Mouse (Mus musculus): ENCODE results near the gene Eif3i. TPM values are rescaled to one million over a fixed set of nuclear protein-coding genes. Genes with fewer than 3 reads are reported as not detected.
A peak's percentile ranks its signal among the peaks of the same experiment; 100 is the strongest.

Eif3i gene
- total RNA-seq, 2 experiments from 2014 or later = 136 to 140 TPM

DNA sequence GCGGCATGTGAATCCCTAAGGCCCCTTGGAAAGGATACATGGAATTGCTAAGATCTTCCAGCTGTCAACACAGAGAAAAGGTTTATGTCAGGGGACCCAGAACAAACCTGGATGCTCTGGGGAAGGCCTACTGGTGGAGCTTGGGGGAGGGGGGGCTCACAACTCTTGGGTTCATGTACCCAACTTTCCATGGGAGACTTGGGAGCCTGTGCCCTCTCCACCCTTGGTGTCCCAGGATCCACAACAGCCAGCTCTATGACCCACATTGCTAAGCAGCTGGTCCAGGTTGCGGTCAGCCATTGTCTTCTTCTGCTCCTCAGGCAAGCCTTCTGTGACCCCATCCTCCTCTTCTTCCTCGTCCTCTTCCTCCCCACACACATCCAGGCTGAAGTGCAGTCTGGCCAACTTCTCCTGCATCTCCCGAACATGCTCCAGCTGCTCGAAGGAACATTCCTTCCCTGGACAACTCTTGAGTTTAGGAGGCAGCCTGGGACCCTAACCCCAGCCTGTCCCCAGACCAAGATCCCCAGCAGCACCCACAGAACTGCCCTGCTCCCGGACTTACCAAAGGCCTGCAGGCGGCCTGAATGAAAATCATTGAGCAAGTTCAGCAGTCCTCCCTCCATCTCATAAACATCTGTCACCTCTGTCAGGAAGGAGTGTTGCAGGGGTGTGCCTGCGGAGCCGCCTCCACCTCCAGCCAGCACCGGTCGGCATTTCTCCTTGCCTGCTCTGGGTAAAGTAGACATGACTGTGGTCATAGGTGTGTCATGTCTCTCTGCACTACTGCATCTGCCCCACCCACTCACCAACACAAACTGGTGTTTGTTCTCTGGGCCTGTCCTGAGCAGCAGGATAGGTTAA is 20.2 kb upstream of the Eif3i start:
- no peak for DNase-seq (ENCODE audit: low spot score in 2 of 2)

DNA sequence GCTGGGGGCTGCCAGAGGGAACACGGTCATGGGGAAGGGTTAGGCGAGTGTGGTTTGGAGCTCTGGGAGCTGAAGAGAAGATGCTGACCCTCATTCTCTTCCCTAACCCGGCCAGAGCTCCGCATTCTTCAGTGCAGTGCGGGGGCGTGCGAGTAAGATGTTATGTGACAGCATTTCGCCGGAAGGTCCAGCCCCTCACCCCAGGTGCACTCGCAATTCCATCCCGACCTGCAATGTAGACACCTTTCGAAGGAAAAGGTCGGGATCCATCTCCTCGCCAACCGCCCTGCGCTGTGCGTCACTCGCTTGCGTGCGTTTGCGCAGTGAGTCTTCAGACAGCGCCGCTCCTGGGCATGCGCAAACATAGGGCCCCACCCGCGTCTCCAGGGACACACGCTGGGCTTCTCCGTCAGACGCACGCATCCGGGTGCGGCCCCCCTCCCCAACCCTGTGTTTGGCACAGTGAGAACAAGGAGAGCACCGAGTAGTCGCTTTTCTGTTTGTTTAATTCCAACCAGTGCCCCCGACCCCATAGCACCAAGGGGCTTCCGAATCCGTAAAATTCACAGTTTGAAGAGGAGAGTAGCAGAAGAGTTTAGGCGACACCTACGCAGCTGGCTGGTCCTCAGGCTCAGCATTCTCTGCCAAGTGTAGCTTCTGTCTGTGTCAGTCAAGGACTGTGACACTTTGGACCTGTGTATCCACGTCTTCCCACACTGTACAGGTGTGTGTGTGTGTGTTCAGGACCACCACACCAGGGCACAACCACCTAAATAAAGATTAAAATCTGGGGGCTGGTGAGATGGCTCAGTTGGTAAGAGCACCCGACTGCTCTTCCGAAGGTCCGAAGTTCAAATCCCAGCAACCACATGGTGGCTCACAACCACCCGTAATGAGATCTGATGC is 18.6 kb upstream of the Eif3i start, which contains the start of gene Iqcc:
Iqcc (minus strand) TSS at position 314 of the 906 bp plus-strand sequence.
- peak; percentile 94 to 96 for DNase-seq (ENCODE audit: low spot score in 2 of 2)

- no peak for DNase-seq (ENCODE audit: low spot score in 2 of 2)
Observed at GRCm38 (mm10) chr4:129618031-129618430, 17.6 kb upstream of the Eif3i start.

DNA sequence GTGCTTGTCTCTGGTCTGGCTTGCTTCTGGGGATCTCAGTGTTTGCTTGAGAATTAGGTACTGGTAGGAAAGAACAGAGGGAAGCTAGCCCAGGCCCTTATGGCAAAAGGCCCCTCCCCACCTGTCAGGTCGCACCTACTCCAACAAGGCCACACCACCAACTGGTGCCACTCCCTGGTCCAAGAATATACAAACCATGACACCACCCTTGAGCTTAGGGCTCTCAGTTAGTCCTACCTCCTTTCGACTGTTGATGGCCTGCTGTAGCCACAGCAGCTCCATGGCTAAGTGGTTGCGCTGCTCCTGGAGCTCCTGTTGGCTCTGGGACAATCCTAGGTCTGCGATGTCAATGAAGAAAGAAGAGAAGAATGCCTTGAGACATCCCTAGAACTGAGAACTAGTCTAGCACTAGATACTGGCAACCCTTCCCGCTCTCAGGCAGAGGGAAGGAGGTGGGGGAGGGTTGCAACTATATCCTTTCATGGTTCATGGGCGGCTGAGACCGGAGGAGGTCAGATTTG is 16.7 kb upstream of the Eif3i start:
- no peak for DNase-seq (ENCODE audit: low spot score in 2 of 2)

DNA sequence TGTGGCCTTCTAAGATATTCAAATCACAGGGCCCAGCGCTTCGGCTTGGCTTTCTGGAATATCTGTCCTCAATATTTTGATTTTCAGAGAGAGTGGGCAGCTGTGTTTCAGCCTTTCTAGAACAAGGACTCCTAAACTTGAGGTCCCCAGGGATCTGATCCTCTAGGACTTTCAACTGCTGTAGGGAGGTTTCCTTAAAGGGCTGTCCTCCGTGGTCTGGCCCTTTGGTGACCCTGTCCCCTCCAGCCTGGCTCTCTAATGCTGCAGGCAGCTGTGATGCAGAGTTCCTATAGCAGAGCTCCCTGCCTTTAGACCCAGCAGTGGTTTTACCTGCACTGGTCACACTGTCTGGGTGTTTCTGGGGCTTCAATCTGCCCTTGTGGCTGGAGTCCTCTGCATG is 16.2 kb upstream of the Eif3i start:
- no peak for DNase-seq (ENCODE audit: low spot score in 2 of 2)

DNA sequence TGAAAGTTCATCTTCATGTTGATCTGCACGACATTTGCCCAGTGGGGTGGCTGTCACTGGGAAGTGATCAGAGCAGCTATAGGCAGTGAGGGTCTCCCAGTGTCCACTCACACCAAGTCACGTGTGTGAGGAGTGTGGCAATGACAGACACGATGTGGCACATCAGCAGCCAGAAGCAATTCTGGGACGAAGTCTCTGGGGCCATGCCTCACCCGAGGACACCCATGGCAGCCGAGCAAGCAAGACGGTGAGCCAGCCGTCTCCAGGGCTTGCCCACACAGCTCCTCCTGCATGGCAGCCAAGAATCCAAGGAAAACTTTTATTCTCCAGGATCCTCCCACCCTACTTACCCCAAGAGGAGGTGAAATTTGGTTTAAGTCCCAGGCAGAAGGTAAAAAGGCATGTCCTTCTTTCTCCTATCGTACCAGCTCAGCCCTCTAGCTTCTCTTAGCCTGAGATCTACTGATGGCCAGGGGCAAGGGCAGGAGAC is 15.4 kb upstream of the Eif3i start:
- no peak for DNase-seq (ENCODE audit: low spot score in 2 of 2)

DNA sequence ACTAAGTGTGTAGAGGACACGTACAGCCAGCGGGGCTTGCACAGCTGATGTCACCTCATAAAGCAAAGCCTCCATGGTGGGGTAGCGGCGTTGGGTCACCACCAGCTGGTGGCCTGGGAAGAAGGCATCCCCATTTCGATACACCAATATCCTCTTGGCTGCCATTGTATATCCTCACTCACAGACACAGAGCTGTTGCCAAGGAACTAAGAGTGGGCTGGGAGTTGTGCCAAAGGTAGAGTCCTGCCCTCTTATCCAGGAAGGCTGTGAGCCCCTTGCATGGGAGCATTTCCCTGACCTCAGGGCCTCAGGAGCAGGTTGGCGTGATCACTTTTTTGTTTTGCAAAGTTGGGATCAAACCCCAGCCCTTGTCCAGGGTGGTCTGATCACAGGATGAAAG is 13.6 kb upstream of the Eif3i start, which contains the start of gene Dcdc2b:
Dcdc2b (minus strand) TSS at position 165 of the 400 bp plus-strand sequence.
- DNase-seq (ENCODE audit: low spot score in 2 of 2) = no peak

GRCm38 (mm10) chr4:129610472-129610871 is 10.0 kb upstream of the Eif3i start:
- no peak for DNase-seq (ENCODE audit: low spot score in 2 of 2)

- DNase-seq (ENCODE audit: low spot score in 2 of 2) = no peak
Observed at GRCm38 (mm10) chr4:129610026-129610425, 9.6 kb upstream of the Eif3i start.

DNA sequence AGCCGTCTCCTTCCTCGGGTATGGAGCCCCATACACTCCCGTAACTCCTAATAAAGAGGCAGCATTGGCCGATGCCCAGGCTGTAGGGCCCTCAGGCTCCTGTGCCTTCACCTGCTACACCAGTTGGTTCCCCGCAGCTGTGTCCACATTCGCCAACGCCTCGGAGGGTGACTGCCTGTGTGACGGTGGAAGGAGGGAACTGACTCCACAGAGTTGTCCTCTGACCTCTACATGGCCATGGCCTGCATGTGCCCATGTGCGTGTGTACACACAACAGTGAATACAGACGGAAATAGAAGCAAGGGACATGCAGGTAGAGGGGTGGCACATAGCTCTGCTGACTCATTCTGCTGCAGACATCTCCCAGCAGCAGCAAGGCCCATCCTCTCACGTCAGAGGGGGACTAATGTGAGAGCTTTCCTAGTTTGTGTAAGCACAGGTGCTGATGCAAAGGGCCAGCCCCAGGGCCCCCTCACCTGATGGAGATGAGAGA is 8.7 kb upstream of the Eif3i start:
- no peak for DNase-seq (ENCODE audit: low spot score in 2 of 2)

GRCm38 (mm10) chr4:129608426-129609025 is 8.1 kb upstream of the Eif3i start:
- peak; percentile 82 to 86 for DNase-seq (ENCODE audit: low spot score in 2 of 2)

DNA sequence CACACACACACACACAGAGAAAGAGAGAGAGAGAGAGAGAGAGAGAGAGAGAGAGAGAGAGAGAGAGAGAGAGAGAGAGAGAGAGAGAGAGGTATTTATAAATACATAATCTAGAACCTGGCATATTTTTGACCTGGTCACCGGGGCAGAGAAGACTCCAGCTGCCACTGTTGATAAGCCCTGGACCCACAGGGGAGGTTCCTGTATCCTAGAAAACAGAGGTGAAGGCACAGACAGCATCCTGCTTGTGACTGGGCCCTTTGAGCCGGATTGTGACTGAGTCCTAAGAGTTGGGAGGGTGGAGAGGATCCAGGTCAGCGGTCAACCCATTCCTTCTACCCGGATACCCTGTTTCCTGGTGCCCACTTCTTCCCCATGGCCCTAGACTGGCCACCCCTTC is 11.6 kb downstream of the Eif3i start:
- no peak for DNase-seq (ENCODE audit: low spot score in 2 of 2)

DNA sequence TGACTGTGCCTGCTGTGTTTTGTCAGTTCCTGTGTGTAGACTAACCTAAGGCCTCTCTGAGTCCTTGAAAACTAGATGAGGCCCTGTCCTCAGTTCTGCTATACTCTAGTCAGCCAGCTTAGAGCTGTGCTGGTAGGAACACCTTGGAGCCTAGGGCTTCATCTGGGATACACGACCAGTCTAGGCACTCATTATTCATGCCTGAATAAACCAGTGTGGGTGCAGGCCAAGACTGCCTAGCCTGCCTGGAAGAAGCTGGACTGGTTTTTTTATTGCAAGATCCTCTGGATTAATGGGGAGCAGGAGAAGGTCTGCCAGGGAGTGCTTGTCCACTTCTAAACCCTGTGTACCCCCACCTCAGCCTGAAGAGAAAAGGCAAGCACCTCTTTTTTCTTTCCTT is 13.5 kb downstream of the Eif3i start:
- DNase-seq (ENCODE audit: low spot score in 2 of 2) = no peak

- no peak for DNase-seq (ENCODE audit: low spot score in 2 of 2)
Observed at GRCm38 (mm10) chr4:129585773-129586172, 14.7 kb downstream of the Eif3i start.

DNA sequence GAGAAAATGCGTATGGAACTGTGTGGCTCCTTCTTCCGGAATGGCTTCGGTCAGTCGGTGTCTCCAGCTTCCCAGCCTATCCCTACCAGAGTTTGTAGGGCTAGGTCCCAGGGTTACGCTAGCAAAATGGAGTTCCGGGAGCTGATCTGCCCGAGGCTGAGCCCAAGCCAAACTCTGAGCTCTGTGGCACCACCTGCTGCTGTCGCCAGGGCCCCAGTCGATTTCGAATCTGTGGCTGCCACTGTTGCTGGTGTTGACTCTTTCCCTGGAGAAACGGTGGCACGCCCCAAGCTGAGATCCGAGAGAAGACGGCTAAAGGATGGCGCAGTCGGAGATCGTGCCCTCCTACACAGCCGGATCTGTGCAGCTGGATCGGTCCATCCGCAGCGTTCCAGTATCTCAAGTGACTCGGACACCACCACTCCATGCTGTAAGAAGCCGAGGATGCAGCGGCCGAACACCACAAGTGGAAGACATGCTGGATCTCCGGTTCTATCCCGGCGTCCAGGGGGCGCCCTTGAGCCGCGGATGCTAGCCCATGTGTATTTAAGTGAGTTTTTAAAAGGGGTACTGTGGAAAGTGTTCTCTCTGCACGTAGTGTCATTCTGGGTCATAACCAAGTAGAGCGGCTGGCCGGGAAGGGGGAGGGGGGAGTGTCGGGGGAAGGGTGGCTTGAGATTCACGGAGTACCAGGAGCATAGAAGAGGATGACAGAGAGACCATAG is 15.4 kb downstream of the Eif3i start:
- DNase-seq (ENCODE audit: low spot score in 2 of 2) = peak; percentile 85 to 89

GRCm38 (mm10) chr4:129584370-129584769 is 16.1 kb downstream of the Eif3i start:
- no peak for DNase-seq (ENCODE audit: low spot score in 2 of 2)

DNA sequence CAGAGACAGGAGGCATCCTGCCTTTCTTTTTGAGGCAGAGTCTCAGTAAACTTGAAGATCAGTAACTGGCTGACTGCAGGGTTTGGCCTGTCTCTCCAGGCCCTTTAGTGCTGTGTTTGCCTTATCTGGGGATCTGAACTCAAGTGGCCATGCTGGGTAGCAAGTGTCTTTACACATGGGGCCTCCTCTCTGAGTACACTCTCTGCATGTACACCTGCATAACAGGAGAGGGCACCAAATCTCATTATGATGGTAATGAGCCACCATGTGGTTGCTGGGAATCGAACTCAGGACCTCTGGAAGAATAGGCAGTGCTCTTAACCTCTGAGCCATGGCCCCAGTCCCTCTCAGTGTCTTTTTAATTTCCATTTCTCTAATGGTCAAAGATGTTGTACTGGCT is 18.2 kb downstream of the Eif3i start:
- no peak for DNase-seq (ENCODE audit: low spot score in 2 of 2)

DNA sequence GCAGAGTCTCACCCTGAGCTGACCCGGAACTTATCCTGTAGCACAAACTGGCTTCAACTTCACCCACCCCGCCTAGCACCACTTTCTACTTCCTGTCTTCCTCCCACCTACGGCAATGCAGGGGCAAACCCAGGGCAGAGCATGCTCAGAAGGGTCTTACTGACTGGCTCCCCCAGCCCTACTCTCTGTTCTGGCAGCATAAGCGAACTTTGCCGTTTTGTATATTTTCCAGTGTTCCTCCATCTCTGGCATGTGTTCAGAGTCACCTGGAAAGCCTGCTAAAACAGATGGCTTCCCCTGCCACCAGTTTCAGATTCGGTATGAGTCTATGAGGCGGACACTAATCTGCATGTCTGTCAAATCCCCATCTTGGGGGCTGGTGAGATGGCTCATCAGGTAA is 20.1 kb downstream of the Eif3i start:
- no peak for DNase-seq (ENCODE audit: low spot score in 2 of 2)

DNA sequence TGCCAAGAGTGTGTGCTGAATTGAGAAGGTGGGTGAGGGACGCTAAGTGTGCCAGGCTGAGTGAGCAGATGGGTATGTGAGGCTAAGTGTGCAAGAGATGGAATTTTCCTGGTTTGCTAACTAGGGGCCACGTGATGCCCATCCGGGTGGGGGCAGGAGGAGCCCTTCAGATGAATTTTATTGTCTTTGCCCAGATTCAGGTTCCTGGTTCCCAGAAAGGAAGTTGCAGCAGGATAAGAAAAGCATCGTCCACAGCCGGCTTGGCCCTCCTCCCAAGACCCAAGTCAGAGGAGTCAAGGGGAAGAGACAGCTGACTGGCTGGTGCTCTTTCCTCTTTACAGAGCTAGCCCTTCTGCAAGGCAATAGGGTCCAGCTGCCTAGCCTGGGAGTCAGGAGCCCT is 22.0 kb downstream of the Eif3i start, which contains the start of gene Fam167b:
Fam167b (minus strand) TSS at position 84 of the 400 bp plus-strand sequence.
- DNase-seq (ENCODE audit: low spot score in 2 of 2) = no peak

DNA sequence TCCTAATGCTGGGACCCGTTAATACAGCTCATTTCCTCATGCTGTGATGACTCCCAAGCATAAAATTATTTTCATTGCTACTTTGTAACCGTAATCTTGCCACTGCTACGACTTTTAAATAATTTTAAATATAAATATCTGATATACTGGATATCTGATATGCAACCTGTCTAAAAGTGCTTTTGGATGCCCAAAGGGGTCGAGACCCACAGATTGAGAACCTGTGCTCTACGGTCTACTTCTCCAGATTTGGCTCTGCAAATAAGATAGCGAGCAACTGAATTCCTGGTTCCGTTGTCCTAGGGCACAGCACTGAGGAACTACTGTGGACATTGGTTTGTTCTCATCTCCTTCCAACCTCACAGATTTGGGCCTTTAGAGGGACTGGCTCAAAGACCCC is 22.8 kb downstream of the Eif3i start:
- DNase-seq (ENCODE audit: low spot score in 2 of 2) = no peak
